Mouse (Mus musculus) bone marrow macrophage, adult 2 months (primary cell): ENCODE measurements around the gene Mfsd11. TPM values are rescaled to one million over a fixed set of nuclear protein-coding genes. Genes with fewer than 3 reads are reported as not detected.

Source experiments
- H3K27ac ChIP-seq: 2 replicates; pipeline ENCODE4 v1.5.1; 2012; ENCODE audit warnings: low read depth, low read length; ENCODE audit not compliant: insufficient read depth
- H3K4me1 ChIP-seq: 2 replicates; pipeline ENCODE4 v1.6.1; 2012; ENCODE audit warnings: low read length; ENCODE audit not compliant: control insufficient read depth, insufficient read depth
- H3K4me3 ChIP-seq: 2 replicates; pipeline ENCODE4 v1.5.1; 2012; ENCODE audit warnings: mild to moderate bottlenecking, low read length, moderate library complexity; ENCODE audit not compliant: insufficient read depth
- CTCF ChIP-seq: IDR thresholded peaks from 2 replicates; pipeline ENCODE4 v1.5.1; 2012; ENCODE audit warnings: low read depth, mild to moderate bottlenecking, low read length, moderate library complexity
- POLR2A ChIP-seq: IDR thresholded peaks from 2 replicates; pipeline ENCODE4 v1.6.1; 2012; ENCODE audit warnings: mild to moderate bottlenecking, low read depth, low read length, borderline replicate concordance
- polyA plus RNA-seq: library from polyadenylated mRNA; stranded (reverse); fragments of >200 nt; gene quantifications from 2 replicates; pipeline ENCODE4 v1.2.4, GENCODE M21; 2012; ENCODE audit not compliant: missing spikeins, insufficient read depth, insufficient read length

Gene Mfsd11
- polyA plus RNA-seq, 1 experiment: 108 TPM

DNA sequence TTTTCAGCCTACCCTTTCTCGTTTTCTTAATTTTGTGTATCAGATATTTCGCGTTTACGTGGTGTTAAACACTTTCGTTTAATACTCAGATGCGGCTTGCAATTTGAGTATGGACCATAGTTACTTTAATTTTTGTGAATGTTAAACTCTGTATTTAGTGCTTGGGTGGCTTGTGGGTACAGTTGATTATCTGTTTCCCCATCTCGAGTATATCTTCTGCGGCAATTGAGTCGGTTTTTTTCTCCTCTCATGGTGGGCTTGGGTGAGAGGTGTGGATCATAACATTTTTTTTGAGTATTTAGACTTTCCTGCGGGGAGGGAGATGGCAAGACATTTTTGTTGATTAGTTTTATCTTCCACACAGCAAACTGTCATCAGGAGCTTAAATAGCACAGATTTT, 2.0 kb downstream of the Mfsd11 start:
- H3K4me3 ChIP-seq: peak overlapping the region; percentile 92
- no peak for TF ChIP-seq CTCF
- H3K4me1 ChIP-seq: peaks cover 12% of the 10 kb centered on the region
- H3K27ac ChIP-seq: peak overlapping the region; percentile 97

DNA sequence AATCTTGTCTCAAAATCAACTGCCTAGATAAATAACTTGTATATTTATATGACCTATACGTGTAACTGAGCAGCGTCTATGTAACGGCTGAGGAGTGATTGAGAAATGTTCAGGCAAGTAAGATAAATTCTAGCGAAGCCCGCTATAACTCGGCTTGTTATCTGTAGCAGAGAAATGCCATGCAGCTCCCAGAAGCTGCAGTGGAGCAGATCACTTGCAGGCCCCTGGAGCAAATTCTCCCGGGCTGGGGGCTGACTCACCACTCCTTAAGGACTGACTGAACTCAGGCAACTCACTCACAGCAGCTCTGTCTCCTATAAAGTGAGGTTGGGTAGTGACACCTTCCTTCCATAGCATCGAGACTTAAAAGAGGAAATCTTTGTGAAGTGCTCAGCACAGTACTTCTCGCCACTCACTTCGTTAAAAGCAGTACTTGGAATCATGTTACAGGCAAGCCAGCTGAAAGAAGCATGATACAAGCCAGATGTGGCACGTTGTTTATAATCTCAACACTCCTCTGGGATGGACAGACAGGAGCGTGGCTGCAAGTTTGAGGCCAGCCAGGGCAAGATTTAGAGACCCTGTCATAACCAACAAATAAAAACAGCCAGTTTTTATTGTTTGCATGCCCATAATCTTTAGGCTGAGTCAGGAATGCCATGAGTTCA, 5.1 kb downstream of the Mfsd11 start:
- H3K4me3 ChIP-seq: no peak overlapping the region
- H3K27ac ChIP-seq: no peak overlapping the region
- TF ChIP-seq CTCF (no peak), POLR2A (no peak)
- peaks cover 12% of the 10 kb centered on the region for H3K4me1 ChIP-seq

DNA sequence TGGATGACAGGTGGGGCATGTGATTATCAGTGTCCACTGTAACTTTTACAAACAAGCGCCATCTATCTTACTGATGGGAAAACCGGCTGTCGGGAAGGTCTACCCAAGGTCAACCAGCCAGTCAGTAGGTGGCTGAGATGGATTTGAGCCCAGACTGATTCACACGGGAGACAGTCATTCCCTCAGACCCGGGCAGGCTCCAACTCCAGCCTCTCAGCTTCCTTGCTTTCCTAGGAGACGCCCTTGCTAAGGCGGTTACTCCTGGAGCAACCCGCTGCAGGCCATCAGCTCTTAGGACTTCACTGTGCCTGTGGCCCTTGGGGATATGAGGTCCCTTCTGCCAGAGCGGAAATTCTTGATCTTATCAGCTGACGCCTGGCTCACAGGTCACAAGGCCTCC, 12.2 kb downstream of the Mfsd11 start:
- Histone ChIP-seq H3K4me3 (no peak overlapping the region), H3K4me1 (peaks cover 36% of the 10 kb centered on the region), H3K27ac (no peak overlapping the region)
- no peak for TF ChIP-seq CTCF
- no peak for TF ChIP-seq POLR2A

GRCm38 (mm10) chr11:116865945-116866585, 13.8 kb downstream of the Mfsd11 start:
- H3K4me3 ChIP-seq: no peak overlapping the region
- TF ChIP-seq CTCF (no peak), POLR2A (no peak)
- H3K27ac ChIP-seq: peak overlapping the region; percentile 99
- H3K4me1 ChIP-seq: peaks cover 45% of the 10 kb centered on the region

- no peak for TF ChIP-seq POLR2A
- peaks cover 58% of the 10 kb centered on the region for H3K4me1 ChIP-seq
- H3K4me3 ChIP-seq: peak overlapping the region; percentile 50
- H3K27ac ChIP-seq: peak overlapping the region; percentile 99
Observed at GRCm38 (mm10) chr11:116868129-116868528, 15.9 kb downstream of the Mfsd11 start.

DNA sequence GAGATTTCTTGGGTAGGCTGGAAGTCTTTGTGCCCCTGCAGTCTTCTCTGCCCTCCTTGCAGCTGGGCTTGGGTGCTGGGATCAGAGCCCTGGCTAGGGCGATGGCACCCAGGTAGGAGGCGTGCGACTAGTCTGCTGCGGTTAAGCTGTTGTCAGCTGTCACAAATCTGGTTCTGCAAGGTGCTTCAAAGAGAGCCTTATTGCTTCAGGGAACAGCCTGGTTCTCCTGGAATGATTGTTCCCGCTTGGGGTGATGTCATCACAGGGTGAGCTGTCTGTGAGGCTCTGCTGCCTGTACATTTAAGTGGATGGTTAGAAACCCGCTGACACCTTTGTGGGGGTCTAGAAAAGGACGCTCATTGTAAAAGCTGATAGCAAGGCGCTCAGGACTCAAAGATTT, 17.0 kb downstream of the Mfsd11 start:
- Histone ChIP-seq H3K27ac (peak overlapping the region; percentile 99), H3K4me1 (peaks cover 69% of the 10 kb centered on the region), H3K4me3 (peak overlapping the region; percentile 50)
- no peak for TF ChIP-seq CTCF
- no peak for TF ChIP-seq POLR2A

- peak overlapping the region; percentile 99 for H3K27ac ChIP-seq
- peaks cover 73% of the 10 kb centered on the region for H3K4me1 ChIP-seq
- H3K4me3 ChIP-seq: peak overlapping the region; percentile 50
- TF ChIP-seq CTCF: no peak
- no peak for TF ChIP-seq POLR2A
Observed at GRCm38 (mm10) chr11:116869641-116870040, 17.4 kb downstream of the Mfsd11 start.

DNA sequence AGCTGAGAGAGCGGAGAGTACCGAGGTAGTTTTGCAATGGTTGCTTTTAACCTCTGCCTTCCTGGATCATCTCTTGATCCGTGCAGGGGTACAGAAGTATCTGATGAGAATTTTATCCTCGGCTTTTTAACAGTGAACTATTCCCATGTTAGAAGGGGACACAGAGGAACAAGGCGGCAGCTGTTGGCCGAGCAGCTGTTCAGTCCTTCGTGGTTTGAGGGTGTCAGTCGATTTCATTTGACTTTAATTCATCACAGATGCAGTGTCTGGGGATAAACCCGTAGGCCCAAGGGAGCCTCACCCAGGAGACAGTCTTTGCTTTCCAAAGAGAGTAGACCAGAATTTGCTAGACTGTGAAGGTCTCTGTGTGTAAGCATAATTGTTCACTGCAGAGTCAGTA, 19.3 kb downstream of the Mfsd11 start:
- H3K27ac ChIP-seq: no peak overlapping the region
- H3K4me3 ChIP-seq: no peak overlapping the region
- TF ChIP-seq POLR2A (no peak), CTCF (no peak)
- H3K4me1 ChIP-seq: peaks cover 61% of the 10 kb centered on the region

- Histone ChIP-seq H3K4me3 (no peak overlapping the region), H3K27ac (peak overlapping the region; percentile 81), H3K4me1 (peaks cover 43% of the 10 kb centered on the region)
- no peak for TF ChIP-seq POLR2A
- TF ChIP-seq CTCF: no peak
Observed at GRCm38 (mm10) chr11:116873987-116874386, 21.7 kb downstream of the Mfsd11 start.

DNA sequence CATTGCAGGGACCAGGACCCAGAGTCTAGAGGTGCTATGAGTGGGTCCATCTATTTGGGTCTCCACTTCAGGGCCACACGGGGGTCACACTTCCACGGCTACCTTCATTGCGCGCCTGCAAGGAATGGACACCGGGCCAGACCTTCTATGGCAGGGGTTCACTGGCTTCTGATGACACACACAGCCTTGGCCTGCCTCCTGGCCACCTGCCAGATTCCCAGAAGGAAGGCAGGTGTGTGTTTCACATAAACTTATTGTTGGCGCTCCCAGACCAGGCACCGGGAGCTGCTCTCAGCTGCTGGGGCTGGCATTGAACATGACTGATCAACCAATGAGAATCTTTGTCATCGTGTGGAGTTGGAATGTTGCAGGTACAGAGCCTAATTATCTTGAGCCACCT, 26.2 kb downstream of the Mfsd11 start:
- no peak overlapping the region for H3K27ac ChIP-seq
- no peak overlapping the region for H3K4me3 ChIP-seq
- peaks cover 13% of the 10 kb centered on the region for H3K4me1 ChIP-seq
- TF ChIP-seq POLR2A (no peak), CTCF (no peak)

- no peaks in the 10 kb centered on the region for H3K4me1 ChIP-seq
- TF ChIP-seq CTCF (no peak), POLR2A (no peak)
Observed at GRCm38 (mm10) chr11:116880839-116881238, 28.6 kb downstream of the Mfsd11 start.

More at GRCm38 (mm10) chr11:116880839-116881238, 28.6 kb downstream of the Mfsd11 start:
- Histone ChIP-seq H3K27ac (no peak overlapping the region), H3K4me3 (no peak overlapping the region)
